Mouse (Mus musculus) heart, postnatal 14 days (tissue): Measurements from ENCODE around the gene Cdh22. TPM values are rescaled to one million over a fixed set of nuclear protein-coding genes. Genes with fewer than 3 reads are reported as not detected.

ENCODE experiments used
- DNase-seq, 2 experiments: peaks; one replicate each; pipeline ENCODE4 v3.0.0; 2021 to 2022
- intact Hi-C: fragments of 180-260 bp; cut with DNase I; formaldehyde crosslinking; loops from one replicate; pipeline ENCODE4 v1.15.1; 2025
- total RNA-seq, 2 experiments: library from RNA; stranded (reverse); gene quantifications; 2 replicates each; pipeline ENCODE4 v1.2.3; 2021

Gene Cdh22
- total RNA-seq, 2 experiments from 2014 or later: 0.17 to 0.22 TPM

DNA sequence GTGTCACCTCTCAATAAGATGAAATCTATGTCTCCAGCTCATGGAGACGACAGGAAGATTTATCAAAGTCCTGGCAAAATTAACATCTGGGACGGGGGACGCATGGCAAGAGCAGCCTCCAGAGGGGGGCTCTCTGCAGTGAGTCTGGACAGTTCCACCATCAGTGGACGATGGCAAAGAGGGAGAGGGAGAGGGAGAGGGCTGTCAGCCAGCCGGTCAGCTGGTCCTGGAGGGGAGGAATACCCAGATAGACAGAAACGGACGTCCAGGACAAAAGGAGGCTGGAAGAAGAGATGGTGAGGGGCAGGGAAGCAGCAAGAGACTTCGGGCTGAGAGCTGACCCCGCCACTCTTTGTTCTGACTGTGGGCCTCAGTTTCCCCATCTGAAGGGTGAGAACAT lies 18.1 kb upstream of the Cdh22 start:
- intact Hi-C loops: no loop called here
- no peak for DNase-seq

DNA sequence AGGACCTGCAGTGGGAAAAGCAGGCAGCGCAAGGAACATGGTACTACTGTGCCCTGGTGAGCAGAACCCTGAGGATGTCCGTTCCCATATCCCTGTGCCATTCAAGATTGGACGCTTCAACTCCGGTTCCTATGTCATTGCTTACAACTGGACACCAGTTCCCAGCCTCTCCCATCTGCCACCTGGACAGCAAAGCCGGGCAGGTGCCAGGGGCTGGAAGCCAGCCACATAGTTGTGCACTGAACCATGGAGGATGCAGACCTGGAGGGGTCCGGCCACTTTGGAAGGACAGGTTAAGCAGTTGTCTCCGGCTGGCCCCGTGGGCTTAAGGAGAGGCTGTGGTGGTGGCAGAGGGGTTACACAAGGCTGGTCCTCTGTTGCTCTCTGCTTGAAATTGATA lies 17.7 kb upstream of the Cdh22 start:
- DNase-seq: no peak
- intact Hi-C loops: no loop called here

DNA sequence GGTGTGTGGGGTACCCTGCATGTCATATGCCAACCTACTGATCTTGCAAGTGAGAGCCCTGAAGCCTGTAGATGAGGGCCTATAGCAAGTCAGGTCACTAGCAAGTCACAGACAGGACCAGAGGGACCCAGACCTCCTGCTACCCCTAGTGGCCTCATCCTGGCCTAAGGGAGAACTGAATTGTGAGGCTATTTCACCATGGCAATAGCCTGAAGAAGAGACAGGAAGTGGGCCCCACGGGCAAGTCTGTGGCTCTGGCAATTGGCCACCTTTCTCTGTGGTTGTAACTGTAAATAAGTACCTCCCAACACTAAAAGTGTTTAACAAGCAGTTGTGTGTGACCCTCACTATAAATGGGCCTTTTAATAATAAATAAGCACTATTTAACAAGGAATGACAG lies 16.2 kb upstream of the Cdh22 start:
- intact Hi-C loops: no loop called here
- no peak for DNase-seq

DNA sequence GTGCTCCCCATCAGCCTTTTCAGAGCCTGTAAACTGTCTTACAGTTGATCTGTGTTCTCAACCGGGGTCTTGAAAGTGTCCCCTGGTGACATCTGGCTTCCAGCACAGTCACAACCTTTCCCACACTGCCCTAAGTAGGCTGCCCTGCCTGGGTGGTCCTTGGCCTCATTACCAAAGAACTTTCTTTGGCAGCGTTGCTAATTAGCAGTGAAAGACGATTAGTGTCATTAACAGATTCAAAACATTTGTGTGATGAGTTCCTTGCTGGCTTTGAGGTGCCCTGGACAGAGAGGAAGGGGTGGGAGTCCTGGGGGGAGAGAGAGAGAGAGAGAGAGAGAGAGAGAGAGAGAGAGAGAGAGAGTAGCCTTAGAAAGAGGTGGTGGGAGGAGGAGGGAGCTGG lies 14.3 kb upstream of the Cdh22 start:
- intact Hi-C loops: no loop called here
- DNase-seq: no peak

DNA sequence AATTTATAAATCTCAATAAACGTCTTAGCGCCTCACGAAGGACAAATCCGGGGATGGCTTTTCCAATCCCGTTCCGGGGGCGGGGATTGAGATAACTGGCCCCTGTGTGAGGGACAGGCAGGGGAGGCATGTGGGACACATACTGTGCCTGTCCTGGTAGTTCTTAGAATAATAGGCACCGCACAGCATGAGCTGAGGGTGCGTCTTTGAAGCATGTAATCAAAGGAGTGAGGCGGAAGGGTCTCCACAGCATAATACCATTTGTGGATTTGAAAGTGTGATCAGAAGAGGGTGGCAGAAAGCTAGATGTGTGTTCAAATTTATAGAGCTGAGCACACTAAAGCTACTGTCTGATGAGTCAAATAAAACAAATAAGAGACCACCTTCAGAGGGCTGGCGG lies 11.7 kb upstream of the Cdh22 start:
- DNase-seq: no peak
- intact Hi-C loops: no loop called here

DNA sequence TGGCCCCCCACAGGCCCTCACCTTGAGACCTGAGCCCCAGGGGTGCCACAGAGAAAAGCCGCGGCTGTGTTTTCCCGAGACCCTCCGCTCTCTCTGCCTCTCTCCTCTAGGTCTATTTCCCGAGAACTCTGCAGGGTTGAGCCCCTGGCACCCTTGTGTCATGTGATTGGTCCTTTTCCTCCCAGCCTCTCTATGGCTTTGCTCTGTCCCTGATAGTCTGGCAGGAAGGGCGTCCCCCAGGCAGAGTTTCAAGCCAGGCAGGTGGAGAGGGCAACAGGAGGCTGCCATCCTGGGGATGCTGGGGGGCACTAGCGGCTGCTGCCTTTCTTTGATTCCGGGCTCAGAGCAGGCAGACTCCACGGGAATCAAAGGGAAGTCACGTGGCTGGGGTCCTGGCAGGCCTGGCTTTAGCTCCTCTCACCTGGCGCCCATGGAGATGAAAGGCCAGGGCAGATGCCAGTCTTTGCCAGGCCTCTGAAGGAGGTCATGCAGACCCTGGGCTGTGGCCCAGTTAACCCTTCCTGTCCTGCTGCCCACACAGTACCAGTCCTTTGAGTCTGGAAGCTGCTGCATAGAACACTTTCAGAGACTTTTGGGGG lies 8.6 kb upstream of the Cdh22 start:
- intact Hi-C loops: no loop called here
- DNase-seq: no peak

DNA sequence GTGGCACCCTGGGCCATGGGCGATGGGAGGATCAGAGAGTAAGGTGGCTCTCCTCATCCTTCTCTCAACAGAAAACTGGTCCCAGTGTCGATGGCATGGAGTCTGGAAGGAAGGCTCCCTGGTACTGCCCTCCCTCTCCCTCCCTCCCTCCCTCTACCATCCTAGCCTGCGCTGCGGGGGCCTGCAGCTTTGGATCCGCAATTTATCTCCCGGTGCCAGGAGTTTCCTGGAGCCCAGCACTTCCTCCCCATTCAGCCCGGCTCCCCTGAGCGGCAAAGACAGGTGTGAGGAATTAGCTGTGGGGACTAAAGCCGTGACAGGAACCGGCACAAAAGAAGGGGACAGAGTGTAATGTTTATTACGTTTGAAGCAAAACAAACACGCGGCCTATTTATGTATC lies 7.9 kb upstream of the Cdh22 start:
- intact Hi-C loops: no loop called here
- no peak for DNase-seq

DNA sequence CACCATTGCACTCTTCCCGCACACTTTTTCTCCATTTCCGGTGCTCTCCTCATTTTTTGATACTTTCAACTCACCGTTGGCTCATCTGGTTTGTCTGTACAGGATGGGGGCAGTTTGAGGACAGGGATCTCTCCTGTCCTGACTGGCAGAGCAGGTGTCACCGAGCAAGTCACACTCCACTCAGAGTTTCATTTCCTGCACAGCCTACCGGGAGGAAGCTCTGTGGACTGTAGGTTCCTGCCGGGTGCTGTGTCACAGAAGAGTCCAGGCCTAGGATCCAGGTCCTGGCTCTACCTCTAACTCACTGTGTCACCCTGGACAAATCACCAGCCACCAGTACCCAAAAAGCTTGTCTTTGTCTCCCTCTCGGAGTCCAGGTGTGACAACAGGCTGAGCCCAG lies 7.1 kb upstream of the Cdh22 start:
- DNase-seq: no peak
- intact Hi-C loops: no loop called here

DNA sequence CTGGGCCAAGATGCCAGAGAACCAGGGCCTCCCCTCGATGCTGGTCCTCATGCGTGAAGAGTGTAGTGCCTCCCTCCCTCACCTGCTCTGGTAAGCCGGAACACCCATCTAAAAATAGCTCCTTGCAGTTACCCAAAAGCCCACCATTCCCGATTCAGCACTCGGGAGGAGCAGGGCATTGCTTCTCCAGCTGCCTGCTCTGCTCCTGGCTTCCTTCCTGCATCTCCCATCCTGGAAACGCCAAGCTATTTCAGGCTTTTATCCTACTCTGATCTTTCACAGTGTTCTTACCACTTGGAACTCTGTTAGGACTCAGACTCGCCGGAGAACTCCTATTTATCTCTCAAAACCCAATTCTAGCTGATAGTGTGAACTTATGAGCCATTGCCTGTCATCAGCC lies 5.7 kb upstream of the Cdh22 start:
- no peak for DNase-seq
- intact Hi-C loops: no loop called here

DNA sequence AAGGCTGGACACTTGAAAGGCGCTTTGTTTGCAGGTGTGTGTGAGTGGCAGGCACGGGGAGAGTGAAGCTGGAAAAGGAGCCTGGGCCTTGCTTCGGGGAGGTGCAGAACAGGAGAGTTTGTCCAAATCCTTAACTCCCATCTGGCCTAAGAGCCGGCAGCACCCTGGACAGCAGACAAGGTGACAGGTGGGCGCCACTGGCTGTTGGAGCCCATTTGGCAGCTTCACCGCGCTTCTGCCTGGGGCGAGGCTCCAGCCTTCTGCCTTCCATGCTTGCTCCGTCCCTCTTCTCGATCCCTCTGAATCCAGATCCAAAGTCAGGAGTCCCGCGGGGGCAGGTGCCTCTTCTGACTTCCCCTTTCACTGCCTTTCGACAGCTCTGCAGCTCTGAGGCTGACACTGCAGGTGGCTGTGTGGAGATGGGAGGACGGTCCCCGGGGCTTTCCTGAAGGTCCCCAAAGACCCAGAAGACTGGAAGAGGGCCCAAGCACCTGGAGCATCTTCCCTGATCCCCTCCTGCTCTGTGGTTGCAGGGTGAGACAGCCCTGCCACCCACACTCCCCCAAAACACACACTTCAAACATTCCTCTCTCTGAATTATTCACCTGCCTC lies 5.0 kb upstream of the Cdh22 start:
- intact Hi-C loops: loop anchor here (5.0 kb wide), 1 partner anchor 38 kb away; no protein-coding TSS in a partner anchor
- peak in 1 of 2 experiments; percentile 14 for DNase-seq

DNA sequence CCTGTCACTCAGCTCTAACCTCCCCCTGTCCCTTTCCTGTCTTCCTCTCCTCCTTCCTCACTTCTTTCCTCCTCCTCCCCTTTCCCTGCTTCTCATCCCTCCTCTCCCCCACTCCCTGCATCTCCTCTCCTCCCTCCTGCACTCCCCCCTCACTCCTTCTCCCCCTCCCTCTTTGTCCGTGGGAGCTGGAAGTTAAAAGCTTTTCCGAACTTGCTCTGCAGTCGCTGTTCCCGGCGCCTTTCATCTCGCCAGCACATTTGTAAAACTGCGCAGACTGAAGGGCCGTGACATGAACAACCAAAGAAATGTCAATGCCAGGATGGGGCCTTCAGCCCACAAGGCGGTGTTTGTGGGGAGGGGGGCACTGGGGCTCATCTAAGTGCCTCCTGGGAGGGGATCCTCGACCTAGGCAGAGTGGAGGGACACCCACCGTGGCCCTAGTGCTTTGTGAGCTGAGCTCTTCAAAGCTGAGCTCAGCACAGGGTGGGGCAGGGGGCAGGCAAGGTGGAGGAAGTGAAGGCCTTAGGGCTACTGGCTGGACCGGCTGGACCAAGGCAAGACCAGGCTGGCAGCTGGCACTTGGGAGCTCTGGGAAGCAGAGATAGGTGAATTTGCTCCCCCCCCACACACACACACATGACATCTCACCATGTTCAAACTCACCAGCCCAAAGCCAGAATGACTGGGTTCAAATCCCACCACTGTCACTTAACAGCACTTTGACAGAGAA lies 3.9 kb upstream of the Cdh22 start:
- DNase-seq: no peak
- intact Hi-C loops: loop anchor here (5.0 kb wide), 1 partner anchor 39 kb away; no protein-coding TSS in a partner anchor

DNA sequence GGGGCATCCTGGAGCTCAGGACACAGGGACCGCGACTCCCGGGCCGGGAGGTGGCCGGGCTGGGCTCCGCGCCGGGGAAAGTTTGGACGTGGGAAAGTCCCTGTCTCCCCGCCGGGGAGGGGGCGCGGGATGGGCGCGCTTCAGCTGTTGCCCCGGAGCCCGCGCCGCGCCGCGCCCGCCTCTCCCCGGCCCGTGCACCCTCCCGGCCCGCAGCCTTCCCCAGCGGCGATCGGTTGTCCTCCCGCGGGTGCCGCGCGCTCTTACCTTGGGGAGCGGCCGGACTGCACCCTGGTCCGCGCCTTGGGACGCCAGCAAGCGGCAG lies 401 bp downstream of the Cdh22 start:
- DNase-seq: no peak
- intact Hi-C loops: loop anchor here (5.0 kb wide), 1 partner anchor 157 kb away; no protein-coding TSS in a partner anchor

DNA sequence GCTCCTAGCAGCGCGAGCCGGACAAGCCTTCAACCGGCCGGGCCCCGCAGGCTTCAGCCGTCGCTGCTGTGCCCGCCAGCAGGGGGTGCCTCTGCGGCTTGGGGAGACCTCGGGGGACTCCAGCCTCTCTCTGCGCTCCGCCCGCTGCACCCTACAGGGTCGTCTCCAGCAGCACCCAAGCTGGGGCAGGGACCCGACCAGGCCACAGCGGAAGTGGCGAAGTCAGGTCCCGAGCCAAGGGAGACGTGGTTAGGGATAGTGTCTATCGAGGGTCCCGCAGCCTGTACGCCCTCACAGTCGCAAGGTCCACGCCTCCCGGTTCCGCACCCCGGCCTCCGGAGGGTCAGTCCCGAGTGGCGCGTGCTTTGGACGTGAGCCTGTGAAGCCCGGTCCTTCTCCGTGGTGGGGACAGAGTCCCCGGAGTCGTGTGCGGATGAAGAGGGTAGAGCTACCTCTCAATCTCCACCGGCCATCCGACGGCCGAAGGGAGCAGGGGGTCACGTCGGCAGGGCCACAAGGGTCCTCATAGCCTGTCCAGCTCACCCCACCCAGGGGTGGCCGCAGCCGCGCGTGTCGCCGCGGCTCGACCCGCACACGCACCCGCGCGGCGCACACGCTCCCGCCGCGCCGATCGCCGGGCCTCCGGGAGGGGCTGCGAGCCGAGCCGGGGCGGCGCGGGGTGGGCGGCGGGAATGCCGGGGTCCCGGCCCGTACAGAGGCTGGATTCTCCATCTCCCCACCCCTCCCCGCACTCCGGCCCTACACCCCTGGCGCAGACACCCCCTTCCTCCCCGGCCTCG lies 962 bp downstream of the Cdh22 start:
- peak; percentile 72 to 80 for DNase-seq
- intact Hi-C loops: loop anchor here (1.0 to 5.0 kb wide), 2 partner anchors 104 to 156 kb away; no protein-coding TSS in a partner anchor

DNA sequence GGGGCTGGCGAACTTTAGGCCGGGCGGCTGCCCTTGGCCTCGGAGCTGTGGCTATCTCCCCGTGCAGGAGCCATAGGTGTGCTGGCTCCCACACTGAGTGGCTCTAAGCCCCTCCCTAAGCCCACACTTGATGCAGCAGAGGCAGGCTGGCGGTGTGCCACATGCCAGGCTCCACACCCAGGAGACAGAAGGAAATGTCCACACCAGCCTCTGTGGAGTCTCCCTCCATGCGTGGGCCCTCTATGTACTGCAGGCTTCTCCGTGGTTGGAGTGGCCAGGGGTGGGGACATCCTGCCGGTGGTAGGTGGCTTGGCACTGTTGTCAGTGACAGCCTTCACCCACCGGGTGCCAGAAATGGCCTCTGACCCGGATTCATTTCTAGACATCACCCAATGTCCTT lies 5.6 kb downstream of the Cdh22 start:
- intact Hi-C loops: no loop called here
- DNase-seq: no peak

DNA sequence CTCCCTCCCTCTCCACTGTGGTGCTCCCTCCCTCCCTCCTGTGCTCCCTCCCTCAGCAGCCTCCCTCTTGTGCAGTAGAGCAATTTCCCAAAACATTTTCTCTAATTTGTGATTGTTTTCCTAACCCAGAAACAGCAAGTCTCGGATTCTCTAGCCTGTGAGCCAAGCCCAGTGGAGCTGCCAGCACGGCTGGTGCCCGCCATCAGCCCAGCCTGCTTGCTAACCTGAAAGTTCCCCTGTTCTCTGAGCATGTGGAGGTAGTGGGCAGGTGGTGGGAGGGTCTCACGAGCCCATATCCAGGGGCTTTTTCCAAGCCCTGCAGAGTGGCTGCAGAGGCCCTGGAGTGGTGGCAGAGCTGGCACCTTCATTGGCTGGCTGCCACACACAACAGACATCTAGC lies 10.8 kb downstream of the Cdh22 start:
- no peak for DNase-seq
- intact Hi-C loops: no loop called here

DNA sequence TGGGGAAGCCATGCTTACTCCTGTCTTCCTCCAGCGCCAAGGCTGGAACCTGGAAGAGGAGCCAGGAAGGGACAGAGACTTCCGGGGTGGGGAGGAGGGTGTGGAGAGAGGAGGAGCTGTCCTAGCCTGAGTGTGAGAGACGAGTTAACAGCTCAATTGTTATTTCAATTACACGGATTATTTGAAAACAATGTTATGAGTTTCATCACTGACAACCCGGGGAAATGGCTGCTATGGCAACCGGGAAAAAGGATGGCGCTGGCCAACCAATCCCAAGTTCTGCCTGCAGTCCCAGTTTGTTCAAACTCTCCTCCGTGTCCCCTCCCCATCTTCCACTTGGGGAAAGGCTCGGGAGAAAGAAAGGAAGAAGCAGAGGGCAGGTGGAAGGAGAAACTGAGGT lies 12.7 kb downstream of the Cdh22 start:
- DNase-seq: no peak
- intact Hi-C loops: no loop called here

DNA sequence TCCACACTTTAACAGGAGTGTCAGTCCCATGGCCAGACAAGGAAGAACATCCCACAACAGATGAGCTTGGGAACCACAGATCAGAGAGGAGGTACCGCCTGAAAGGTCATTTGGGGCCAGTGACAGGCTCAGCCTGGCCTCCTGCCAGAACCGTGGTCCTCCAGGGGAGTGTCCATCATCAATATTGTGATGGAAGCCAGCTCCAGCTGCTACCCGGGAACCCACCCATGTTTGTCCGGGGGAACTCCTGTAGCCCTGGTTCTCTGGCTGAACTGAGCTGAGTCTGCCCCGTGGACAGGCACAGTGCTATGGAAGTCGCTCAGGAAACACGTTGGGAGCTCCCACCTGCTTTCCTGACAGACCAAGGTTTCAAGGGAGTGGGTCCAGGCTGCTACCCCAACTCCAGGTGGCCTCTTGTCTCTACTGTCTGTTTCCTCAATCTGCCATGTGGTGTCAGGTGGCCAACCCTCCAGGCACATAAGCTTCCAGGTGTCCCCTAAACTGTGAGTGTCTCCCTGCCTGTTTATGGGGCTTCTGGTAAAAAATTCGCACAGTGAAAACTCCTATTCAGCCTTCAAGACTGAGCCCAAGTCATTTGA lies 14.2 kb downstream of the Cdh22 start:
- intact Hi-C loops: no loop called here
- no peak for DNase-seq

DNA sequence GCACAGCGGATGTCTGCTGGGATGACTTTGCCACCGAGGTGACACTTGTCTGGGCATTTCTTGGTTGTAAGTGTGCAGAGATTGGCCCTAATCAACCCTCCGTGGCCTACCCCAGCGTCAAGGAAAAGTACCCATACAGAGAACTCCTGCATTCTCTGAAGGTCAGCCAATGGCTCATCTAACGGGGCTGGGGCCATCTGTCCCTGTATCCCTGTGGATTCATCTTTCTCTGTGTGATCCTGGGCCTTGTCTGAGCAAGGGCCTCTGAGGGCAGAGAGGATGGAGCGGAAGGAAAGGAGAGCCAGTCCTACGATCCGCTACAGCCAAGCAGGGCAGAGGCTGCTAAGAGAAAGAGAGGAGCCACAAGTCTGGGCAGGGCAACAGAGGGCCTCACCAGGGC lies 15.7 kb downstream of the Cdh22 start:
- intact Hi-C loops: no loop called here

DNA sequence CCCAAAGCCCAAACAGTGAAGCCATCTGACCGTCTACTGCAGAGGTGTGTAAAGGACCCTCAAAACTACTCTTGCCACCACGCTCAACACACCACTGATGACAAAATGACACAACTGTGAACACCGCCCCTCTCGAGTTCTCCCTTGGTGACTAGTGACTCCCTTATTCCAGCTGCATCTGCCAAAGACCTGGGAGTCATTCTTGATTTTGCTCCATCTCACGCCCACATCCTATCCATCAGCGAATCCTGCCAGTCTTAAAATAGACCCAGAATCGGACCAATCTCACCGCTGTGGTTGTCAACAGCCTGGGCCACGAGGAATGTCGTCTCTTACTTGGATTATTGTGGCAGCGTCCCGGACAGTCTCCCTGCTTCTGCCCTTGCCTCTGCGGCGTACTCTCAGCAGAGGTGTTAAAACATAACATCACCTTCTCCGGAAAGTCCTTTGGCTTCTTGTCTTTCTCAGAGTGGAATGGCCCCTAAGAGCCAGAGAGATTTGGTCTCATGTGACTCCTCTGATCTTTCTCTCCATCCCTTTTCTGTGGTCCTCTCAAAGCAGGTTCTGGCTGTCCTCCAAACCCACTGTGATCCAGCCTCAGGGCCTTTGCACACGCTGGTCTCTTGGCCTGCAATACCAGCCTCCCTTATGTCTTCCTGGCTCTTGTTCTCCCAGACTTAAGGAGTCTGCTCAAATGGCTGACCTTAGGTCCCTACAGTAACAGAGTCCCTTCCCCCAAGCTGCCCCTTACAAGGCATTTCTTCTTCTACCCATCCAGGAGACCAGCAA lies 17.1 kb downstream of the Cdh22 start:
- DNase-seq: no peak
- intact Hi-C loops: no loop called here

More for the DNA sequence above, 15.7 kb downstream of the Cdh22 start:
- DNase-seq: no peak
